Mouse (Mus musculus): ENCODE data around the gene Gdpd3.

DNA sequence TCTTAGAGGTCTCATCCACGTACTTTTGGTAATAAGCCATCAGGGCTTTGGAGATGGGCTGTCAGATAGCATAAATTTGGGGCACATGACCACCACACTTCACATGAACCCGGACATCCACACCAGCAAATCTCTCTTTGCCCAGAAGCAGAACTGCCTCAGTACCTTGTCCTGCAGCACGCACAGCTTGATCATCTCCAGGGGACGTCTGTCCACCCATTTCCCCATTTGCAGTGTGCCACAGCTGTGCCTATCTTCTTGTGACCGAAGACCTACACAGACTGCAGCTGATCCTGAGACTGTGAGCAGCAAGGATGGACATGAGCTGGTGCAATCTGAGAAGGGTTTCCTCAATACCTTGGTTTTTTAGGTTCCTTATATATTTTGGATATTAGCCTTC, 40.5 kb upstream of the Gdpd3 start:
- no peak for TF ChIP-seq CTCF (IDR thresholded peaks at IDR 0.05; ENCODE audit: extremely low read depth, insufficient read depth, insufficient read length, insufficient replicate concordance)
- TF ChIP-seq POLR2A (IDR thresholded peaks at IDR 0.05; ENCODE audit: low read depth, low read length) = no peak
